Mouse (Mus musculus) liver, embryonic 14 days (tissue): ENCODE measurements around the gene Olr1. TPM values are rescaled to one million over a fixed set of nuclear protein-coding genes. Genes with fewer than 3 reads are reported as not detected.

Experiments used
- polyA plus RNA-seq: library from polyadenylated mRNA; depleted of rRNA; stranded (reverse); fragments of >200 nt; gene quantifications from 2 replicates; pipeline ENCODE4 v1.2.3, GENCODE M21; 2012; rRNA removed

The Olr1 gene
- 0.89 and 1.2 TPM in 2 replicates for polyA plus RNA-seq

DNA sequence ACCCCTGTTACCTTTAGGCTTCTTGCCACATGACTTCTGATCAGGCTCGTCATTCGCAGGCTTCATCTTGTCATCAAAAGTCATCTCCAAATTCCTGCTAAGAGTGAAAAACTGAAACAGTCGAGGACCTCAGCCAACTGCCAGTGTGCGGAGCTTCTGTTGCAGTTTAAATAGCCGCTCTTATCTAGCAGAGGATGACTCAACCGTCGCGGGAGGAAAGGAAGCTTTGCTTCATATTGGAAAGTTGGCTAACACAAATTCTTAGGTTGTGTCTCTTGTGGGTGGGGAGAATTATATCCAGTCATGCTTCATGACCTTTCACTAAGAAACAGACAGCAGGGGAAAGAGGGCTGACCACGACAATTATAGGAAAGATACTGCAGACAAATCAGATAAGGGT is at the start of gene Olr1:
Olr1 (minus strand) TSS at position 142 of the 400 bp plus-strand sequence.

DNA sequence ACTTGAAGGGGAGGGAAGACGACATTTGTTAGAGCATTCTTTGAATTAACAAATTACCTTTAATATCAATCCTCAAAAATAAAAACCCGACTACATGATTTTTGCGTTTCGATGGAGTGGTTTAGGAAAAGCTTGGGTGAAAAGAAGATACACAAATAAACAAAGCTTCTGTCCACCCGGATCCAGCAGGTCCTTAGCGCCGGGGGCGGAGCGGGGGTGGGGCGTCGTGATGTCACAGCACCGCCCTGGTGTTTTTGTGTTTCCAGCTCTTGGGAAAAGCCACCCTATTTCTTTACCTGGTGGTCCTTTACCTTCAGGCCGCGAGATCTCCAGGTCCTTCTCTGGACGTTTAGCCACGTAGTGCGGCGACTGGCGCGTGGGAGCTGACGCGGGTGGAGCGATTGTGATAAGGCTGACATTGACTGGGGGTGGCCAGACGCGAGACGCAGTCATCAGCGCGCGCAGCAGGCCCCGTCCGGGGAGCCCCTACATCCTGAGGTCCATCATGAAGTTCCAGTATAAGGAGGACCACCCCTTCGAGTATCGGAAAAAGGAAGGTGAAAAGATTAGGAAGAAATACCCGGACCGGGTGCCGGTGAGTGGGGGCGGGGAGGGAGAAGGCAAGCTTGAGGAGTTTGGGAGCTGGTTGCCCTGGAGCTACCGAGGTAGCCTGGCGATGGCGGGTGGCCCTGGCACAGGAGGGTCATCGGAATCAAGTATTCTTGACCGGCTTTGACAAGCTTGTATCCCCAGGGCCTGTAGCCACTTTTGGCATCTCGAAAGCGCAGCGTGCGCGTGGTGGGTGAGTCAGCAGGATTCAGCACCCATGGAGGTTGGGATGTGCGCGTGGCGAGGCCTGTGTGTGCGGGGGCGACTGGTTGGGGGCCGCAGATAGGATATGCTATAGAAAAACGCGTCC is 26.2 kb upstream of the Olr1 start, which contains the start of gene Gabarapl1:
Gabarapl1 (plus strand) TSS at position 219 of the 919 bp plus-strand sequence.

DNA sequence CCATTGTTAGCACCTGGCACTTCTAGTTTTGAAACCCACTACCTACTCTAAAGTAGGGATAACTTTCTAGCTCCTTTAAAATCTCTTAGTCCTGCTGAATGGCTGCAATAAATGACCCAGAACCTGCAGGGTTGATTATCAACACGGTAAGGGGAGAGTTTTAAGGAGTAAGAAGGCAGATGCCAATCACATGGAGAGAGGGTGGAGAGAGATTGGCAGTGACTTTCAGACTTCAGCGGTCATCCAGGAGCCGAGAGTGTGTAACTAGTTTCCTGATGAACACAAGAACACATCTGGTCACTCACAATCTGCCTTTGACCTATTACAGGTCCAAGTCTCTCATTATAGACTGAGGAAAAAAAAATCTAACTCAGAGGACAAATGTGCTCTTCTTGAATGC is 5.4 kb upstream of the Olr1 start, which contains the start of gene Tmem52b:
Tmem52b (plus strand) TSS at position 189 of the 400 bp plus-strand sequence.

DNA sequence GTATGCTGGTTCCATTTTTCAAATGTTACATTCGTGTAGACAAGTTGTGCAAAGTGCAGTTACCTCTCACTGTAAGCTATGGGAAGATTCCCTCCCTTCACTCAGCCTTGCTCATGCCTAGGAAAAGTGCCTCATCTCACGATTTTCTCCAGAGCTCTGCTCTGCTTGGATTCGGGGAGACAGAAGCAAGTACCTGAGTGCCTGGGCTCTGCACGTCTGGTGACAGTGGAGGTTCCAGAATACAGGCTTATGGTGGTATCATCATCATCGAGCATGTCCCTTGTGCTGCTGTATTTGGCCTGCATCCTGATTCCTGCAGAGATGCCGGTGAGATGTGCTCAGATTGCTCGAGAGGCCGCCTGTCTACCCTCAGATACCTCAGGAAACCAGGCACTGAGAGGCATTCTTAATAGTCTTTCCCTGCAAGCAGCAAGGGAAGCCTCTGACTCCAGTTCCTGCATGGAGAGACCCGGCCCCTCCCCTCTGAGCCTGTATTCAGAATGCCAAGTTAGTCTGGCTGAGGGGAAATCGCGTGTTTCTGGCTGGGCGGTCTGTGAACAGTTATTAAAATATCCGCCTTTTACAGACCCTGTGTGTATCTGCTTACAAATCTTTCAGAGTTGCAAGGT is 55.4 kb downstream of the Olr1 start, which contains the start of gene Clec1a:
Clec1a (minus strand) TSS at position 590 of the 629 bp plus-strand sequence.

Other genes with a start within 250 kb of the Olr1 start
- 0.94 and 0.99 TPM in 2 replicates for gene Cd69, start 231.7 kb downstream of the Olr1 start, polyA plus RNA-seq
- 0.03 TPM in 1 of 2 replicates, not detected in the other for gene 4922502D21Rik, start 175.4 kb downstream of the Olr1 start, polyA plus RNA-seq
- 5.2 and 7.4 TPM in 2 replicates for gene Clec12a, start 164.5 kb downstream of the Olr1 start, polyA plus RNA-seq
- 0.02 TPM in 2 replicates for gene Clec12b, start 121.3 kb downstream of the Olr1 start, polyA plus RNA-seq
- 13.3 and 14.4 TPM in 2 replicates for gene Clec1b, start 109.9 kb downstream of the Olr1 start, polyA plus RNA-seq
- gene Clec9a, start 98.3 kb downstream of the Olr1 start, polyA plus RNA-seq: 0.81 and 1.0 TPM in 2 replicates
- 0.10 and 0.14 TPM in 2 replicates for gene Clec1a, start 55.2 kb downstream of the Olr1 start, polyA plus RNA-seq
- 0.01 and 0.02 TPM in 2 replicates for gene Tmem52b, start 5.4 kb upstream of the Olr1 start, polyA plus RNA-seq
- 20.2 and 21.9 TPM in 2 replicates for gene Gabarapl1, start 26.0 kb upstream of the Olr1 start, polyA plus RNA-seq
- 0.03 TPM in 1 of 2 replicates, not detected in the other for gene Klre1, start 70.7 kb upstream of the Olr1 start, polyA plus RNA-seq
- 0.18 and 0.19 TPM in 2 replicates for gene Klrd1, start 84.6 kb upstream of the Olr1 start, polyA plus RNA-seq
- gene Klrk1, start 116.7 kb upstream of the Olr1 start, polyA plus RNA-seq: 0.21 and 0.32 TPM in 2 replicates
- gene Klrc3, start 136.2 kb upstream of the Olr1 start, polyA plus RNA-seq: not detected in 2 replicates
- 0.01 TPM in 1 of 2 replicates, not detected in the other for gene Klrc2, start 153.5 kb upstream of the Olr1 start, polyA plus RNA-seq
- gene Klrc1, start 171.8 kb upstream of the Olr1 start, polyA plus RNA-seq: 0.05 and 0.06 TPM in 2 replicates
- 0.03 TPM in 1 of 2 replicates, not detected in the other for gene Klri1, start 210.0 kb upstream of the Olr1 start, polyA plus RNA-seq
- gene Klri2, start 233.3 kb upstream of the Olr1 start, polyA plus RNA-seq: 0.01 TPM in 2 replicates